Comparison of ENCODE assay signal across 17 mouse cellular contexts in genomic region chr14:8111545-8111944, GRCm38 (mm10). TPM values are rescaled to one million over a fixed set of nuclear protein-coding genes. Genes with fewer than 3 reads are reported as not detected.
DNase-seq lines count a peak whose midpoint lies in the region; ATAC-seq and TF ChIP-seq lines count a peak whose summit lies in the region.
"Had no signal": no experiment of that assay in that cellular context is flagged by ENCODE, and none has a peak within 500 bp of the region (broad histone marks: within the 10 kb centered on the region; RNA-seq: fewer than 3 reads in every experiment).

No protein-coding gene starts in this region.

- peaks cover 16% of the 10 kb centered on the region; the same call in 1 of the 2 replicates for H3K4me1 ChIP-seq in heart, embryonic 13.5 days
- no peaks in the 10 kb centered on the region; the same call in 1 of the 2 replicates for H3K4me1 ChIP-seq in kidney, adult 2 months (ENCODE audit: control insufficient read depth, insufficient read depth, low read length)
- H3K4me1 ChIP-seq in kidney, embryonic 14.5 days (ENCODE audit: control insufficient read depth, insufficient read depth, low read length) = no peaks in the 10 kb centered on the region
- peaks cover 38% of the 10 kb centered on the region for H3K4me1 ChIP-seq in megakaryocyte, embryonic 14.5 days
- H3K4me1 ChIP-seq in stomach, embryonic 16.5 days (ENCODE audit: control insufficient read depth, insufficient read depth, low read length) = no peaks in the 10 kb centered on the region
- H3K4me1 ChIP-seq: embryonic facial prominence, embryonic 15.5 days; forebrain, embryonic 13.5 days; hindbrain, embryonic 12.5 days; limb, embryonic 10.5 days had no signal

- no peaks in the 10 kb centered on the region for H3K27me3 ChIP-seq in heart, embryonic 13.5 days (replicated peaks)
- H3K27me3 ChIP-seq in kidney, adult 2 months (replicated peaks; ENCODE audit: control insufficient read depth, insufficient read depth, low read length) = no peaks in the 10 kb centered on the region
- H3K27me3 ChIP-seq in kidney, embryonic 14.5 days (ENCODE audit: control insufficient read depth, insufficient read depth, low read length) = no peaks in the 10 kb centered on the region
- no peaks in the 10 kb centered on the region for H3K27me3 ChIP-seq in megakaryocyte, embryonic 14.5 days (replicated peaks)
- H3K27me3 ChIP-seq in stomach, embryonic 16.5 days (ENCODE audit: control insufficient read depth, insufficient read depth, low read length) = no peaks in the 10 kb centered on the region
- H3K27me3 ChIP-seq: embryonic facial prominence, embryonic 15.5 days; forebrain, embryonic 13.5 days; hindbrain, embryonic 12.5 days had no signal

- 46% methylated on average over 6 of the region's 6 CpGs for WGBS in heart, embryonic 13.5 days
- 57% methylated on average over 6 of the region's 6 CpGs for WGBS in kidney, adult 2 months
- 81% methylated on average over 6 of the region's 6 CpGs for WGBS in kidney, embryonic 14.5 days
- WGBS in stomach, embryonic 16.5 days = 73% methylated on average over 6 of the region's 6 CpGs

- intact Hi-C loops in heart, postnatal 14 days (cut with DNase I) = no loop called here

- H3K9ac ChIP-seq in heart, embryonic 13.5 days = no peak overlapping the region
- H3K9ac ChIP-seq in kidney, embryonic 14.5 days (ENCODE audit: low read depth, low read length) = no peak overlapping the region
- no peak overlapping the region for H3K9ac ChIP-seq in stomach, embryonic 16.5 days (ENCODE audit: low read length)
- H3K9ac ChIP-seq: embryonic facial prominence, embryonic 15.5 days; forebrain, embryonic 13.5 days; hindbrain, embryonic 12.5 days; lung, embryonic 14.5 days had no signal

- H3K4me3 ChIP-seq in heart, embryonic 13.5 days = no peak overlapping the region
- H3K4me3 ChIP-seq in kidney, adult 2 months (ENCODE audit: insufficient read depth, low read depth, low read length) = no peak overlapping the region
- no peak overlapping the region for H3K4me3 ChIP-seq in kidney, embryonic 14.5 days (ENCODE audit: low read length)
- H3K4me3 ChIP-seq in megakaryocyte, embryonic 14.5 days (replicated peaks) = peak overlapping the region; percentile 74
- no peak overlapping the region for H3K4me3 ChIP-seq in stomach, embryonic 16.5 days (replicated peaks; ENCODE audit: low read length)
- H3K4me3 ChIP-seq: embryonic facial prominence, embryonic 15.5 days; forebrain, embryonic 13.5 days; hindbrain, embryonic 12.5 days; limb, embryonic 10.5 days had no signal

- peaks cover 7% of the 10 kb centered on the region for H3K36me3 ChIP-seq in heart, embryonic 13.5 days
- no peaks in the 10 kb centered on the region for H3K36me3 ChIP-seq in kidney, adult 2 months (ENCODE audit: control insufficient read depth, insufficient read depth, low read length)
- H3K36me3 ChIP-seq in kidney, embryonic 14.5 days (ENCODE audit: control insufficient read depth, insufficient read depth, low read length) = no peaks in the 10 kb centered on the region
- H3K36me3 ChIP-seq in megakaryocyte, embryonic 14.5 days (replicated peaks; ENCODE audit: low read length) = peaks cover 38% of the 10 kb centered on the region
- H3K36me3 ChIP-seq in stomach, embryonic 16.5 days (ENCODE audit: control insufficient read depth, insufficient read depth, low read length) = no peaks in the 10 kb centered on the region
- H3K36me3 ChIP-seq: embryonic facial prominence, embryonic 15.5 days; hindbrain, embryonic 12.5 days; limb, embryonic 10.5 days had no signal

- H3K4me2 ChIP-seq in heart, embryonic 13.5 days = no peak overlapping the region
- H3K4me2 ChIP-seq in kidney, embryonic 14.5 days (replicated peaks; ENCODE audit: low read depth, low read length) = no peak overlapping the region
- no peak overlapping the region for H3K4me2 ChIP-seq in stomach, embryonic 16.5 days (ENCODE audit: low read depth, low read length)
- H3K4me2 ChIP-seq: embryonic facial prominence, embryonic 15.5 days; forebrain, embryonic 13.5 days; hindbrain, embryonic 12.5 days; lung, embryonic 14.5 days had no signal

- peak overlapping the region; percentile 28; the same call in 1 of the 2 replicates for H3K27ac ChIP-seq in heart, embryonic 13.5 days (replicated peaks)
- peak overlapping the region; percentile 57; the same call in 1 of the 2 replicates for H3K27ac ChIP-seq in kidney, adult 2 months (ENCODE audit: insufficient read depth, low read depth, low read length)
- no peak overlapping the region for H3K27ac ChIP-seq in kidney, embryonic 14.5 days (ENCODE audit: low read depth, low read length)
- peak overlapping the region; percentile 49; the same call in 1 of the 2 replicates for H3K27ac ChIP-seq in stomach, embryonic 16.5 days (ENCODE audit: low read length)
- H3K27ac ChIP-seq: embryonic facial prominence, embryonic 15.5 days; forebrain, embryonic 13.5 days; hindbrain, embryonic 12.5 days; limb, embryonic 10.5 days had no signal

- ATAC-seq in heart, embryonic 13.5 days (ENCODE audit: extremely low read depth, insufficient number of reproducible peaks, low FRiP score, low TSS enrichment) = peak; percentile 44; the same call in 1 of the 2 replicates
- ATAC-seq in kidney, embryonic 14.5 days (ENCODE audit: low FRiP score, low TSS enrichment) = no peak
- no peak for ATAC-seq in megakaryocyte, adult 5-6 weeks (ENCODE audit: poor library complexity, severe bottlenecking)
- ATAC-seq in stomach, embryonic 16.5 days (ENCODE audit: insufficient read depth, low FRiP score) = peak; percentile 81
- no peak for ATAC-seq in megakaryocyte progenitor cell, adult 5-6 weeks (replicated peaks; ENCODE audit: poor library complexity)
- ATAC-seq: forebrain, embryonic 13.5 days had no signal

- DNase-seq in heart, postnatal 14 days = no peak
- peak; percentile 33 for DNase-seq in kidney, adult 2 months
- DNase-seq: cerebellum, adult 2 months; lung, embryonic 14.5 days; midbrain, embryonic 14.5 days; right cerebral cortex, postnatal 14 days; thymus, postnatal 14 days had no signal

- TF ChIP-seq POLR2A in kidney, adult 2 months (IDR thresholded peaks at IDR 0.05; ENCODE audit: low read depth, low read length) = no peak

- TF ChIP-seq CTCF in kidney, adult 2 months (conservative IDR thresholded peaks at IDR 0.05; ENCODE audit: insufficient read depth, insufficient read length, low read depth, low read length) = no peak

- H3K9me3 ChIP-seq in heart, embryonic 13.5 days = no peaks in the 10 kb centered on the region
- H3K9me3 ChIP-seq in kidney, embryonic 14.5 days (ENCODE audit: control insufficient read depth, low read length) = no peaks in the 10 kb centered on the region
- H3K9me3 ChIP-seq in megakaryocyte, embryonic 14.5 days = no peaks in the 10 kb centered on the region
- no peaks in the 10 kb centered on the region for H3K9me3 ChIP-seq in stomach, embryonic 16.5 days (replicated peaks; ENCODE audit: control insufficient read depth, low read length)
- H3K9me3 ChIP-seq: embryonic facial prominence, embryonic 15.5 days; forebrain, embryonic 13.5 days; hindbrain, embryonic 12.5 days; limb, embryonic 10.5 days had no signal

RNA-seq across cellular contexts. Expression of gene Pxk, which starts 13.5 kb away (rescaled TPM):
- polyA plus RNA-seq in heart, embryonic 13.5 days (2015; fragmentation: Nextera tagmentation; extraction: Ambion mirVana) = 24.6 and 25.9 TPM in 2 replicates
- total RNA-seq in heart, postnatal 14 days (2021) = 10 to 100 TPM; 20.6 to 24.4 TPM
- polyA plus RNA-seq in kidney, adult 2 months (2012; rRNA removed) = 36.8 and 42.9 TPM in 2 replicates
- 25.2 and 32.2 TPM in 2 replicates for polyA plus RNA-seq in kidney, embryonic 14.5 days (2014; fragmentation: Nextera tagmentation; extraction: Ambion mirVana)
- 3.5 and 7.4 TPM in 2 replicates for polyA plus RNA-seq in megakaryocyte, embryonic 14.5 days (2012; ENCODE audit: insufficient read depth, low replicate concordance)
- total RNA-seq in megakaryocyte, adult 5-6 weeks (2015) = 41.9 and 47.3 TPM in 2 replicates
- 28.0 and 37.9 TPM in 2 replicates for total RNA-seq in megakaryocyte, adult 5-6 weeks (2017)
- 44.7 TPM in 2 replicates for polyA plus RNA-seq in stomach, embryonic 16.5 days (2015; fragmentation: Nextera tagmentation; extraction: Ambion mirVana)
- 34.7 and 47.1 TPM in 2 replicates for total RNA-seq in megakaryocyte progenitor cell, adult 5-6 weeks (2015)
- 27.2 and 28.7 TPM in 2 replicates for total RNA-seq in megakaryocyte progenitor cell, adult 5-6 weeks (2017)

RNA-seq across cellular contexts. Expression of gene Rpp14, which starts 31.4 kb away (rescaled TPM):
- 35.4 and 38.1 TPM in 2 replicates for polyA plus RNA-seq in heart, embryonic 13.5 days (2015; fragmentation: Nextera tagmentation; extraction: Ambion mirVana)
- 10 to 100 TPM; 25.5 to 28.5 TPM for total RNA-seq in heart, postnatal 14 days (2021)
- 9.0 and 13.8 TPM in 2 replicates for polyA plus RNA-seq in kidney, adult 2 months (2012; rRNA removed)
- polyA plus RNA-seq in kidney, embryonic 14.5 days (2014; fragmentation: Nextera tagmentation; extraction: Ambion mirVana) = 48.7 and 71.6 TPM in 2 replicates
- polyA plus RNA-seq in megakaryocyte, embryonic 14.5 days (2012; ENCODE audit: insufficient read depth, low replicate concordance) = 1.2 TPM in 1 of 2 replicates, not detected in the other
- total RNA-seq in megakaryocyte, adult 5-6 weeks (2015) = 14.7 and 14.9 TPM in 2 replicates
- total RNA-seq in megakaryocyte, adult 5-6 weeks (2017) = 12.4 and 13.8 TPM in 2 replicates
- 47.3 and 57.0 TPM in 2 replicates for polyA plus RNA-seq in stomach, embryonic 16.5 days (2015; fragmentation: Nextera tagmentation; extraction: Ambion mirVana)
- total RNA-seq in megakaryocyte progenitor cell, adult 5-6 weeks (2015) = 49.6 and 57.2 TPM in 2 replicates
- 67.5 and 78.5 TPM in 2 replicates for total RNA-seq in megakaryocyte progenitor cell, adult 5-6 weeks (2017)

Comparison
In these comparisons a context has a peak if more than half of its experiments do, and no peak if none do; other contexts are left out.
1. ATAC-seq: peak in heart, embryonic 13.5 days (single experiment) and stomach, embryonic 16.5 days (single experiment); none in kidney, embryonic 14.5 days (single experiment), megakaryocyte, adult 5-6 weeks (single experiment) and megakaryocyte progenitor cell, adult 5-6 weeks (single experiment).